Mouse (Mus musculus) forebrain, embryonic 16.5 days (tissue): Measurements from ENCODE around the gene Vegfd. TPM values are rescaled to one million over a fixed set of nuclear protein-coding genes. Genes with fewer than 3 reads are reported as not detected.

Experiments
- ATAC-seq: fragments of 200-750 bp; cut with Nextera tagmentation; 2 replicates; pipeline ENCODE4 v1.8.0; 2017; ENCODE audit warnings: mild to moderate bottlenecking, moderate library complexity
- H3K27ac ChIP-seq: fragments of 300-500 bp; sonication (generic); 2 replicates; pipeline ENCODE4 v1.5.1; 2014; ENCODE audit warnings: low read length, control low read depth
- H3K27me3 ChIP-seq: fragments of 300-500 bp; sonication (generic); replicated peaks from 2 replicates; pipeline ENCODE4 v1.6.1; 2014; ENCODE audit warnings: low read length; ENCODE audit not compliant: control insufficient read depth, insufficient read depth
- H3K36me3 ChIP-seq: fragments of 300-500 bp; sonication (generic); 2 replicates; pipeline ENCODE4 v1.6.1; 2014; ENCODE audit not compliant: control insufficient read depth, insufficient read depth
- H3K4me1 ChIP-seq: fragments of 300-500 bp; sonication (generic); replicated peaks from 2 replicates; pipeline ENCODE4 v1.6.1; 2014; ENCODE audit warnings: low read length; ENCODE audit not compliant: control insufficient read depth, insufficient read depth
- H3K4me2 ChIP-seq: fragments of 300-500 bp; sonication (generic); 2 replicates; pipeline ENCODE4 v1.6.1; 2014; ENCODE audit warnings: mild to moderate bottlenecking, low read length, control low read depth
- H3K4me3 ChIP-seq: fragments of 300-500 bp; sonication (generic); replicated peaks from 2 replicates; pipeline ENCODE4 v1.5.1; 2014; ENCODE audit warnings: mild to moderate bottlenecking, low read length, control low read depth
- H3K9ac ChIP-seq: fragments of 300-500 bp; sonication (generic); replicated peaks from 2 replicates; pipeline ENCODE4 v1.6.1; 2014; ENCODE audit warnings: low read depth, low read length, control low read depth
- H3K9me3 ChIP-seq: fragments of 300-500 bp; sonication (generic); 2 replicates; pipeline ENCODE4 v1.6.1; 2016; ENCODE audit warnings: low read length; ENCODE audit not compliant: control insufficient read depth
- WGBS: fragments of 180-500 bp; shearing (Covaris S2); extraction: QIAGEN DNeasy Blood & Tissue Kit; methylation state at CpG from one replicate; pipeline ENCODE4 v1.1.7; 2014; 5-methylcytosine and 5-hydroxymethylcytosine counted together
- polyA plus RNA-seq: library from polyadenylated mRNA; unstranded; fragments of >200 nt; fragmentation: Nextera tagmentation; extraction: Ambion mirVana; gene quantifications from 2 replicates; pipeline ENCODE4 v1.2.1, GENCODE M21; 2015

Vegfd gene
- polyA plus RNA-seq, 1 experiment from 2014 or later: 0.60 TPM

DNA sequence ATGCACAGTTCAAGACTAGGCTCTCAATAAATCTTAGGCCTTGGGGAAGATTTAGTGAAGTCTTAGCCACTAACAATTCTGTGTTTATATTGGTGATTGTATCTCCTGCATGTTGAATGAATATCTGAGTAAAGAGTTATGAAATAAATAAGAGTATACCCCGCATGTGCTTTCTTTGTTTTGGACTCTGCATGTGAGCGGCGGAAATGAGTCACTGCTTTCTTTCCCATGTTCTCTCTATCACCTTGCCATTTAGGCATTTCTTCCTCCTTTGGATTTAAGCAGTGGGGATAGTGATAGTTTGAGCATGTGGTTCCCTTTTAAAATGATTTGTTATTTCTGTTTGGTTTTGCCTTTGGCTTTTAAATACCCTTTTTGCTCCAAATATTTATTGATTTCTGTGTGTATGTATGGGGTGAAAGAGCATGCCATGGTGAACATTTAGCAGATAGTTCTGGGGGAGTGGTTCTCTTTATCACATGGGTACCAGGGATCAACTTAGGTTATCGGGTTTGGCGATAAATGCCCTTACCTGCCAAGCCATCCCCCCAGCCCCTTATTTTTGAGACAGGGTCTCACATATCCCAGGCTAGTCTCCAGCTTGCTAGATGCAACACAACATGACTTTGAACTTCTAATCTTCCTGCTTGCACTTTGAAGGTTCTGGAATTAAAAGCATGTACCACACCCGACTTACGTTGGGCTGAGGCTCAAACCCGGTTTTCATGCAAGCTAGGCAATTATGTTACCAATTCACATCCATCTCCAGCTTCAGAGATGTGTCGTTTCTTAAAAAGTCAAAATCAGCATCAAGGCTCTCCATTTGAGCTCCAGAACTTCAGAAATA lies 73.9 kb downstream of the Vegfd start:
- no peaks in the 10 kb centered on the region for H3K36me3 ChIP-seq
- 95% methylated on average over 9 of the region's 9 CpGs for WGBS
- H3K4me2 ChIP-seq: no peak overlapping the region
- H3K4me3 ChIP-seq: no peak overlapping the region
- H3K9ac ChIP-seq: no peak overlapping the region
- ATAC-seq: no peak
- no peaks in the 10 kb centered on the region for H3K4me1 ChIP-seq
- no peaks in the 10 kb centered on the region for H3K9me3 ChIP-seq
- H3K27me3 ChIP-seq: no peaks in the 10 kb centered on the region
- no peak overlapping the region for H3K27ac ChIP-seq

DNA sequence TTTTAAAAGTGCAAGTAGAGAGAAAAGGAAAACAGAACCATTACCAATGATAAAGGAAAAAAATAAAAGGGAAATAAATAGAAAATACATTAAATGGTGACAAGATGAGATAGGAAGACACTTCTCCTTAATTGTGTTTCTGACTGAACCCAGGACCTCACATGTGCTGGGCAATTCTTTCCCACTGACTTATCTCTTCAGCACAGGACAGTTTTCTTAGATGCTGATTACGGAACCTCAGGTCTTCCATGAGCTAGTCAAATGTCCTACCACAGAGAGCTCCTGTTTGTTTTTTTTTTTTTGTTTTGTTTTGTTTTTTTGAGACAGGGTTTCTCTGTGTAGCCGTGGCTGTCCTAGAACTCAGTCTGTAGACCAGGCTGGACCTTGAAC lies 74.5 kb downstream of the Vegfd start:
- Histone ChIP-seq H3K4me1 (no peaks in the 10 kb centered on the region), H3K4me2 (no peak overlapping the region), H3K27me3 (no peaks in the 10 kb centered on the region), H3K9me3 (no peaks in the 10 kb centered on the region), H3K27ac (no peak overlapping the region), H3K9ac (no peak overlapping the region), H3K36me3 (no peaks in the 10 kb centered on the region), H3K4me3 (no peak overlapping the region)
- no peak for ATAC-seq
- 85% methylated on average over 2 of the region's 2 CpGs for WGBS

DNA sequence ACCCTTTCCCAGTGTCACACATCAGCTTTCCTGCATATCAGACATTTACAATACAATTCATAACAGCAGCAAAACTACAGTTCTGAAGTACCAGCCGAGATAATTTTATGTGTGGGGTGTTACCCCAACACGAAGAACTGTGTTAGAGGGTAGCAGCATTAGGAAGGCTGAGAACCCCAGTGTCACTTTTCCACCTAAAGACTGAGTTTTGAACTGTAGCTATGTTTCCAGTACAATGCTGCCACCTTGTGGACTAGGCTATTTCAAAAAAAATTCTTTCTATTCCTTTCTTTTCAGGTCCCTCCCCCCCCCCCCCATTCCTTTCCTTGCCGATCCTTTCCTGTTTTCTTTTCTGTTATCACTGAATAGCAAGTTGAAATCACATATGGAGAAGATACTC lies 76.0 kb downstream of the Vegfd start:
- WGBS: 45% methylated on average over 3 of the region's 3 CpGs
- Histone ChIP-seq H3K27me3 (no peaks in the 10 kb centered on the region), H3K9me3 (no peaks in the 10 kb centered on the region), H3K9ac (no peak overlapping the region), H3K36me3 (no peaks in the 10 kb centered on the region), H3K4me2 (no peak overlapping the region), H3K4me1 (no peaks in the 10 kb centered on the region), H3K4me3 (no peak overlapping the region), H3K27ac (no peak overlapping the region)
- ATAC-seq: no peak

Other genes with a start within 250 kb of the Vegfd start
- 0.32 TPM in 1 of 2 replicates, not detected in the other for gene Ace2, start 234.0 kb upstream of the Vegfd start, polyA plus RNA-seq
- gene Bmx, start 115.2 kb upstream of the Vegfd start, polyA plus RNA-seq: 0.38 and 0.43 TPM in 2 replicates
- gene Pir, start 104.0 kb upstream of the Vegfd start, polyA plus RNA-seq: 3.1 and 3.8 TPM in 2 replicates
- gene Piga, start 46.4 kb downstream of the Vegfd start, polyA plus RNA-seq: 7.6 and 8.0 TPM in 2 replicates
- not detected in 2 replicates for gene Asb11, start 63.6 kb downstream of the Vegfd start, polyA plus RNA-seq
- not detected in 2 replicates for gene Asb9, start 132.9 kb downstream of the Vegfd start, polyA plus RNA-seq